Mouse (Mus musculus) CD4-positive helper T cell, adult 2 months (primary cell): ENCODE results near the gene Gm49392.
A peak's percentile ranks its signal among the peaks of the same experiment; 100 is the strongest.
"Not testable (repeated sequence)": the region's sequence is repeated elsewhere in the genome, so short reads cannot be mapped to it uniquely, and the experiment has no call there.

Experiments used
- DNase-seq: peaks from one replicate; pipeline ENCODE4 v3.0.0-alpha.2; 2012; ENCODE audit warnings: low read depth, missing footprints, low spot score

The Gm49392 gene

GRCm38 (mm10) chr13:60896794-60897193, at the start of gene Gm49392:
Gm49392 (minus strand) TSS chr13:60896894.
- not testable (repeated sequence) for DNase-seq

GRCm38 (mm10) chr13:60941884-60942283, 45.2 kb upstream of the Gm49392 start, which contains the start of gene Tpbpa:
Tpbpa (minus strand) TSS chr13:60941984.
- DNase-seq = not testable (repeated sequence)

GRCm38 (mm10) chr13:60936500-60936901, 39.8 kb upstream of the Gm49392 start, which contains the start of the genes Gm49391 and Ctla2a:
Gm49391 (minus strand) TSS chr13:60936571.
Ctla2a (minus strand) TSS chr13:60936625.
- peak; percentile 69 for DNase-seq

GRCm38 (mm10) chr13:60935490-60935889, 38.8 kb upstream of the Gm49392 start, which contains the start of gene Gm49393:
Gm49393 (minus strand) TSS chr13:60935590.
- not testable (repeated sequence) for DNase-seq

- not testable (repeated sequence) for DNase-seq
Measured at GRCm38 (mm10) chr13:60904780-60905179, 8.1 kb upstream of the Gm49392 start, which contains the start of gene Tpbpb. Tpbpb (minus strand) TSS chr13:60904880.

GRCm38 (mm10) chr13:60897328-60897727, 634 bp upstream of the Gm49392 start, which contains the start of gene Ctla2b:
Ctla2b (minus strand) TSS chr13:60897447.
- peak; percentile 58 for DNase-seq

- no peak for DNase-seq
Measured at GRCm38 (mm10) chr13:60895406-60896160, 1.1 kb downstream of the Gm49392 start.

- no peak for DNase-seq
Measured at GRCm38 (mm10) chr13:60892301-60892700, 4.4 kb downstream of the Gm49392 start.

GRCm38 (mm10) chr13:60864281-60864680, 32.4 kb downstream of the Gm49392 start, which contains the start of gene 4930486L24Rik:
4930486L24Rik (minus strand) TSS chr13:60864475.
- no peak for DNase-seq

- DNase-seq = peak; percentile 79
Measured at GRCm38 (mm10) chr13:60848241-60849120, 48.2 kb downstream of the Gm49392 start.

- DNase-seq = no peak
Measured at GRCm38 (mm10) chr13:60843153-60843552, 53.5 kb downstream of the Gm49392 start.

- peak; percentile 18 for DNase-seq
Measured at GRCm38 (mm10) chr13:60842703-60843102, 54.0 kb downstream of the Gm49392 start.

- DNase-seq = peak; percentile 41
Measured at GRCm38 (mm10) chr13:60839353-60839902, 57.3 kb downstream of the Gm49392 start.

- DNase-seq = peak; percentile 66
Measured at GRCm38 (mm10) chr13:60826052-60826451, 70.6 kb downstream of the Gm49392 start.

GRCm38 (mm10) chr13:60820486-60821175, 76.1 kb downstream of the Gm49392 start:
- DNase-seq = no peak

GRCm38 (mm10) chr13:60819469-60819868, 77.2 kb downstream of the Gm49392 start:
- peak; percentile 9 for DNase-seq

GRCm38 (mm10) chr13:60813722-60814121, 83.0 kb downstream of the Gm49392 start:
- no peak for DNase-seq

GRCm38 (mm10) chr13:60812768-60813167, 83.9 kb downstream of the Gm49392 start:
- no peak for DNase-seq

- DNase-seq = no peak
Measured at GRCm38 (mm10) chr13:60809690-60810089, 87.0 kb downstream of the Gm49392 start.

GRCm38 (mm10) chr13:60802749-60803148, 93.9 kb downstream of the Gm49392 start, which contains the start of gene Ctsll3:
Ctsll3 (minus strand) TSS chr13:60802849.
- DNase-seq = no peak
